Mouse (Mus musculus) cerebellum, adult 8-10 months (tissue): ENCODE results near the gene Plau.

ENCODE experiments used
- DNase-seq: peaks from one replicate; pipeline ENCODE4 v3.0.0; 2022

Plau gene

DNA sequence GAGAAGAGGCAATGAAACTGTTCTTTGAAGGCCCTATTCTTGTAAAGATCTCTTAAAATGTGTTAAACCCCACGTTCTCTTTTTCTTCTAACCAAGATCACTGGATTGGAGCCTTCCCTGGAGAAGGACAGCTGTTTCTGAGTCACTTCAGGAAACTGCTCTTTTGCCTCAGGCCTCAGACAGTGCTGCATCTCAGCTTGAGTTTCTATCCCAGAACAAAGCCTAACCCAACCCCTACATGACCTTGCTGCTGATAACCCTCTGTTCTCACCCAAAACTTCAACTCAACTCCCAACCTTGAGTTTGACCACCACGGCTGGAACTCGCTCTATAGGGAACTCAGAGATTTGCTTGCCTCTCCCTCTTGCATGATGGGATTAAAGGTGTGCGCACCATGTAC lies 27.1 kb upstream of the Plau start:
- no peak for DNase-seq

DNA sequence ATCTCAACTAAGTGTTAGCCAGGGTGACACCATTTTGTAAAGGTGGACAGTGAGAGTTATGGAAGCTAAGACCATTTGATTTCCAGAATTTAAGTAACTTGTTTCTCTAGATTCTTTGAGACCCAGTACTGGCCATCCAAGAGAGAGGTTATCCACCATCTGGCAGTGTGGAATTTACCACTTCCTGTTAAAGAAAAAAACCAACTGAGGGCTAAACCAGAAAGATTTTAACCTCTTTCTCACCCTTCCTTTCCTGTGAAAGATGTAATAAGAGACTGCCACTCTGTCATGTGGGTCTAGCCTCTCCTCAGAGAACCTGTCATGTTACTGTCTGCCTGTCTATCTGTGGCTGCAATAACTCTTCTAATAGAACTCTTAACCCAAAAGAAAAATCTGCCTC lies 26.6 kb upstream of the Plau start:
- no peak for DNase-seq

DNA sequence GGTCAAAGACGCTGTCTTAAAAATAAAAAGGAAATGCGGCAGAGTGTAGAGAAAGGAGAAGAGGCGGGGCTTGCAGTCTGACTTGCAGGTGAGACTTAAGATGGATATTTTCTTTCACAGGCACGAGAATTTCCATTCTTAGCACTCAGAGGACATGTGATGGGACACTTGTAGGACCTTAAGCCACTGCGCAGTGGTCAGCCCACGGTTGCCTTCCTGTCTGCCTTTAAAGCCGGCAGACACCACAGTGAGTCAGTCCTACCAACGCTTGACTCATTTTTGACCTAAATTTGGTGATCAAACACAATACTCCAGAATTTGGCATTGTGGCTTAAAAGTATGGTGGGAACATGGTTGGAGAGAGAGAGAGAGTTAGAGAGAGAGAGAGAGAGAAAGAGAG lies 25.2 kb upstream of the Plau start:
- no peak for DNase-seq

DNA sequence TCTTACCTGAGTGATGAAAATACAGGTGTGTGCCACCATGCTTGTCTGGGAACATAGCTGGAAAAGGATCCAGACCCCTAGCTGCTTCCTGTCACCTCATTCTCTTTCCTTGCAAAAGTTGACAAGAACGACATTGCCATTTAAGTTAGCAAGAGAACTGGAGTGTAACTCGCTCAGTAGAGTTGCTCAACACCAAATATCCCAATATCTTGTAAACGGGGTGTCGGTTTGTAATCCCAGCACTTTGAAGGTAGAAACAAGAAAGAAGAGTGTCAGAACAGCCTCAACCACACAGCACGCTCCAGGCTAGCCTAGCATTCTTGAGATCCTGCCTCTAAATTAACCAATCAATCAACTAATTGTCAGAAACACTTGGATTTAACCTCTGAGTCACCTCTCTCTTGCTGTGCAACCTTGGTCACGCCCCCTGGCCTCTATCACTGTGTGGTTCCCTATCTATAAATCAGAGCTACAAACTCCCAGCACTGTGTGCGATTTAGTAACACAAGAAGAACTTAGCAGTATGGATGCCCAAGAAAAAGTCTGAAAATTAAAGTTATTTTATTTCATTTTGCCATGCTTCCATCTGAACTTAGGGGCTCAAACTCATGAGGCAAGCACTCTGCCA lies 24.6 kb upstream of the Plau start:
- DNase-seq = no peak

DNA sequence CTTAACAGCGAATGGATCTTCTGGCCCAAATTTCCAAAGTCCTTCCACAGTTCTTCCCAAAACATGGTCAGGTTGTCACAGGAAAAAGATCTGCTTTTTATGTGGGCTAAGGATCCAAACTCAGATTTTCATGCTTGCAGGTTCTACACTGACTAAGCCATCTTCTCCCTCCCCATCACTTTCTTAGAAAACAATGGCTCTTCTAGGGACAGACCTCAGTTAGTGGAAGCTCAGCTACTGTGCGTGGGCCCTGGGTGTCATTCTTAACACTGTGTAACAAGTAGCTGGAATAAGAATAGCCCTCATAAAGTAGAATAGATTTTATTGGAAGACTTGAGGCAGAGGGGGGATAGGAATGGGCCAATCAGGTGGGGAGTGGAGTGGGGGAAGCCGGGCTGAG lies 21.0 kb upstream of the Plau start:
- DNase-seq = no peak

DNA sequence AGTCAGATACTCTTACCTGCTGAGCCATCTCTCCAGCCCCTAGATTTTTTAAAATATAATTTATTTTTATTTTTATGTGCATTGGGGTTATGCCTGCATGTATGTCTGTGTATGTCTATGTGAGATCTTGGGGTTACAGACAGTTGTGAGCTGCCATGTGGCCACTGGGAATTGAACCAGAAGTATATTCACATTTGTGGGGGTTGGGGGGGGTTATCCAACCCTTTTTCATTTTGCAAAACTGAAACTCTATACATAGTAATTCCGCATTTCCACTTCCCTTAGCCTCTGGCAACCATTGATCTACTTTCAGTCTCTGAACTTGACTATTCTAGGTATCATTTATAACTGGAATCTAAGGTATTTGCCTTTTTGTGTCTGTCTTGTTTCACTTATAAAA lies 11.9 kb upstream of the Plau start:
- DNase-seq = no peak

DNA sequence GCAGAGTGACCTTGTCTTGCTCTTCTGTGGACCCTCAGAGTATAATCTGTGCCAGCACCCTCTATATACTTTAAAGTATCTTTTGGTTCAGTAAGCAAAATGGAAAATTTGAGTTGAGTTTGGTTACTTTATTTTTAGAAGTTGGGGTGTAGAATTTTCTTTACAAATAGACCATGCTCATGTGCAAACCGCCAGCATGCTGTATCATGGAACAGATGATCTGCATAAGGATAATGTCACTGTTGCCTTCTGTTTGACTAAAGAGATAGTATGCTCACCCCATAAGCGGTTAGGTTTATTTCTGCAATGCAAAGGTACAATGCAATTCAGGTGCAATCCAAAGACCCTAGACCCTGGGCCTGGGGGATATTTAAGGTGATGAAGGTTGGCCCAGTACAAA lies 10.9 kb upstream of the Plau start:
- DNase-seq = no peak

DNA sequence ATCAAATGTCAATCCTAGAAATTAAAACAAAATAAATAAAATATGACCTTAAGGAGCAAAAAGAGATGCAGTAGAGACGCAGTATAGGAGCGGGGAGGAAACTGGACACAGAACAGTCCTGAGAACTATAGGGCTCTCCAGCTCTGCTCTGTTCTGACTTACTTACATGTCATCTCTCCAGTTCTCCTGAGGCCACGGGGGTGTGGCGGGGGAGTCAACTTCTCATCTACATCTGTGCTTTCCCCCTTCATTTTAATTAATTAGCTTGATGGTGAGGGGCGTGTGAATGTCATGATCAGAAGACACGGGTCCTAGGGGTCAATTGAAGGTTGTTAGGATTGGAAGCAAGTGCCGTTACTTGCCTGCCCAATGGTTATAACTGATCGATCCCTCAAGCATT lies 9.4 kb upstream of the Plau start:
- DNase-seq = no peak

DNA sequence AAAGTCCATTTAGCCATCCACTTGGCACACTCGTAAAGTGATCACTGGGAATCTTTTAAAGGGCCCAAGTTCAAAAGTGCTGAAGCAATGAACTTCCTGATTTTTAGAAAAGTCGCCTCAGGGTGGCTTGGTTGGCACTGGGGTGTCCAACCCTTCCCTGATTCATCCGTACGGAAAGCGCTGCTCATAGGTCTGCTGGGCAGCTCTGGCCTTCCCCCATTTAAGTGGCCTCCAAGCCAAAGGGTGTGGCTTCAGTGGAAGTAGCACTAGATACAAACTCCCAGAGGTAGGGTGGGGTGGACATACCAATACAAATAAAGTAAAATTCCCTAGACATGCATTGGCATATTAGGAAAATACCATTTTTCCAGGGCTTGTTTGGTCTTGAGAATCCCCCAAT lies 9.0 kb upstream of the Plau start:
- DNase-seq = no peak

DNA sequence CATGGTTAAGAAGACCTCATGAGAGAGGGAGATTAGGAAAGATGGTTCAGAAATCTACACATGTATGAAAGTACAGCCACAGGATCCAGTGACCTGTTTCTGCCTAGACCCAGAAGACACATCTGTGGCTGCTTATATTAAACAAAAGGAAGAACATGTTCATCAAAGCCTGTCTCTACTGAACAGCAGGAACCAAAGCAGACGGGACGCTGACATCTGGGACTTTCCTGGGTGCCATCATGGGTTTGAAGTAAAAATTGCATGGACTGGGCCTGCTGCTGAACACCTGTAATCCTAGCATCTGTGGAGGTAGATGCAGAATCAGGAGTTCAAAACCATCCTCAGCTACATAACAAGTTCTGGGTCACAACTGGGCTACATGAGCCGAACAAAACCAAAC lies 7.9 kb upstream of the Plau start:
- DNase-seq = no peak

DNA sequence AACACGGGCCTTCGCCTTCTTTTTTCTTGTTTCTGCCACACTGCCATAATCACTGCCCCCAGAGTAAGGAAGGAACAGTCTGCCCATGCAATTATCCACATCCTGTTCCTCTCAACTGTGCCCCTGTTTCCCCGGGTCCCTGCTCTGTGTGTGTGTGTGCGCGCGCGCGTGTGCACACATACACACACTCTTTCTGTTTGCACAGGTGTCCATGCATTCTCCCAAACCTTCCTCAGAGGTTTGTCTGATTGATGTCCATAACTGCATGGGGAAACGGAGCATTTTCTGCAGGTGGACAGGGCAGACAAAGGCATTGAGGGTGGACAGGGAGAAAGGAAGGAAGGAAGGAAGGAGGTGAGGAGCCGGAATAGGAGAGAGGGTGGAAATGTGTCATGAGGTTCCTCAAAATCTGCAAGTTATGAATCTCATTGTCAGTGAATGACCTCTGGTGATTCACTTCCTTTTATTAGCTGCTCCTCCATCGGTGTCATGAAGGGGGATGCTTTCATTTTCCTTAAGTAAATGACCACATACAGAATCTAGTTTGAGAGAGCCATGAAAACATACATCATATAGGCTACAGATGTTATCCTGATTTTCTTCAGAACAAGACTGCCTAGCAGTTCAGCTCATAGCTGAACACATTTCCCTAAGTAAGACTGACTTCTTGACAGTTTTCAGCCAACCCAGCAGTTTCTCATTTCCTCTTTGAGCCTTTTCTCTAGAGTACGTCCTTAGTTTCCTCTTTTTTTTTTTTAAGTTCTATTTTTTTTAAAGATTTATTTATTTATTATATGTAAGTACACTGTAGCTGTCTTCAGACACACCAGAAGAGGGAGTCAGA lies 6.7 kb upstream of the Plau start:
- DNase-seq = no peak

DNA sequence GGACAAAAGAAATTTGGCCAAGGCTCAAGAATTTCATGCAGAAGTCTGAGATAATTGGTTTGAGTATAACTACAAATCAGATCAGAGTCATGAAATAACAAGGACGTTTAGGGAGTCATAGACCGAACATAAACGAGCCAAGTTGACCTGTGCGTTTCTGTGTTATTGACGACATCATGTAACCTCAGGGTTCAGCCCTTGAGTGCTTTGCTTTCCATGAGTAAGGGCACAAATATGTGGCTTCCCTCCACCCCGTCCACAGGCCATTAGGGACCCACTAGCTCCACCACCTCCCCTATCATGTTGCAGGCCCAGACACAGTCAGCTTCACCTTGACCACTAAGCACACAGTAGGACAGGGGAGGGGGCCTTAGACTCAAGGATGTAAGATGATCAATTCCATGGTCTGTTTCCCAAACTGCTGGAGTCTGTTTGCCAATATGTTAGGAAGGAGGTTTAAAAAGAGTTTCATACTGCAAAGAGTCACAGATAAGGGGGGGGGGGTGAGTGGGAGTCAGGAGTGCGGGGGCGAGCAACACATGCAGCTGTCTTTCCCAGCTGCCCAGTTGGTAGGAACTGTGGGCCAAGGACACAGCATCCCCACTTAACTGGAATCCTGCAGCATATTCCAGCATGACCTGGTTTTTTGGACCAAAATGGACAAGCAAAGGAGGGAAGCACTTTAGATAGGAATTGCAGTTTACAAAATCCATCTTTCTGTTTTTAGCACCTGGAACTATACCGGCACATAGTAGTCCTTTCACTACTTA lies 5.1 kb upstream of the Plau start:
- no peak for DNase-seq

DNA sequence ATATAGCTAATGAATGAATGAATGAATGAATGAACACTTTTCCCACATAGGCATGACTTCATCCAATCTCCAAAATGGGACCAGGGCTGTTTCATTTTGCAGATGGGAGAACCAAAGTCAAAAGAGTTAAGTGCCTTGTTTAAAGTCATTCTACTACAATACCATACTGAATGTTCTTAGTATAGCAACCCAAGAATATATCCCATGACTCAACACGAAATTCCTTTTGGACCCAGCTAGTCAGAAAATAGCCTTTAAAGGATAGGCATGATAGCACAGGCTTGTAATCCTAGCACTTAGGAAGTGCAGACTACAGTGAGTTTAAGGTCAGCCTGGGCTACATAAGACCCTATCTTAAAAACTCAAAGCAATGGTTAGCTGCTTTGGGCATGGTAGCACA lies 4.5 kb upstream of the Plau start:
- DNase-seq = no peak

DNA sequence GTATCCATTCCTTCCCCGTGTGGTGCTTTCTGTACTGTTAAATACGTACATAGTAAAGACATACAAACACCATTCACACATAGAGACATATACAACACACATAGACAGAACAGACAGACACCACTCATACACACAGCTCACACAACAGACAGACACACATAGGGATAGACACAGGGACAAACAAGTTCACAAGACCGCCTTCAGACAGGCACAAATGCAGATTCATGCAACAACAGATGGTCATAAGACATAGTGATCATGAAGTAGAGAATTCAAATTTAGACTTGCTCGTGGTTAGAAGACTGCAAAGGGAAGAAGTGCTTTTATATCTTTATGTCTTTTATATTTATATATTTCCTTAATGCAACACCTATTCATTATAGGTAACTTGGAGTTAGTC lies 2.9 kb upstream of the Plau start:
- DNase-seq = no peak

DNA sequence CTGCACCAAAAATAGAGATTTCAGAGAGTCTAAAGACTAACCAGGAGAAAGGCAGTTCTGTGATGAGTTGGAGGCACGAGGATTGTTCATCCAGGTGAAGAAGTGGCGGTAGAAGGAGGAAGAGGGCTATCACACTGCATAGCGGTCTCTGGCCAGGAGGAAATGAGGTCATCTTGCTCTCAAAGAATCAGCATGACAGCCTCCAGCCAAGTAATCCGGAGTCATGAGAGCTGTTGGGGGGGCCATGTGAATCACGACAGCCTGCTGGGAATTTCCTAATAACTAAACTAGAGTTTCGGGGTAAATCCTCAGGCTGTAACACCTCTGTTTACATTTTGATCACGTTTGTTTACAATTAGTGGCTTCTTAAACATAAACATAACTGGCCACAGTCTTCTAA lies 2.3 kb upstream of the Plau start:
- no peak for DNase-seq

DNA sequence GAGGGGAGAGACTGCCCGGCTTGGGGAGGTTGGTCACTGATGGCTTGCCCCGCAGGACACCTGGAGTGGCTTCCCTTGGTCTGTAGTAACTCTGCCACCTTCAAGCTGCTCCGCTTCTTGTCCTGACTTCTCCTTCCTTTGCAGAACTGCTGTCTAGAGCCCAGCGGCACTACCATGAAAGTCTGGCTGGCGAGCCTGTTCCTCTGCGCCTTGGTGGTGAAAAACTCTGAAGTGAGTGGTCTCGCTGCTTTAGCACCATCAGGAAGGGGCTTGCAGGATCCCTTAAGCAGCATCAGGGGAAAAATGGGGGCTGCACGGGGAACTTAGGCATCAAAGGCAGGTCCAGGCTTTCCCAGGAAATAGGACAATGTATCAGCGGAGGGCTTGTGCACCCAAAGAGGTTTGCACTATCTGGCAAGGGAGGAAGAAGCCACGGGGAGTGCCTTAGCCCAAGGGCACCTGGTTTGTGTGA lies 481 bp downstream of the Plau start:
- no peak for DNase-seq

DNA sequence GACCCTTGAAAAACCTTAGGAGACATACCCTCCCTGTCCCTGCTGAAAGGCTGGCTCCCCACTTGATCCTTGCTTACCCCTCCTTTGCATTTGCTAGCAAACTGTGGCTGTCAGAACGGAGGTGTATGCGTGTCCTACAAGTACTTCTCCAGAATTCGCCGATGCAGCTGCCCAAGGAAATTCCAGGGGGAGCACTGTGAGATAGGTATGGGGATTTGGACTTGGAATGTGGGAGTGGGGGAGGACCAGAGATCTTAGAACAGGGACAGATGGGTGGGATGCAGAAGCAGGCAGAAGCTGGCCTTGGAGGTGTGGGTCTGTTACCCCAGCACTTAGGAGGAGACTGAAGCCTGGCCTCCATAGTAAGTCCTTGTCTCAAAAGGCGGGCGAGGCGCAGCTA lies 1.2 kb downstream of the Plau start:
- DNase-seq = no peak

DNA sequence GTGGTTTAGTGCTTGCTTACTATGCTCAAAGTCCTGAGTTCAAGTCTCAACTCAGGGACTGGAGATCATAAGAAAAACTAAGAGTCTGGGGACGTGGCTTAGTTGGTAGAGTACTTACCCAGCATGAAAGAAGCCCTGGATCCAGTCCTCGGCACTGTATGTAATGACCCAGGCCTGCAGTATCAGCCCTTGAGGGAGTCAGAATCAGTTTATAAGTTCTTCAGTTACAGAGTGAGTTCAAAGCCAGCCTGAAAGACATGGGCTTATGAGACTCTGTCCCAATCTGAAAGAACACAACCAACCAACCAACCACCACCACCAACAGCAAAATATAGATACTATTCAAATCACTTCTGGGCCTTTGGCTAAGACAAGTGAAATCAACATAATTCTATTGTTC lies 5.1 kb downstream of the Plau start:
- DNase-seq = no peak

DNA sequence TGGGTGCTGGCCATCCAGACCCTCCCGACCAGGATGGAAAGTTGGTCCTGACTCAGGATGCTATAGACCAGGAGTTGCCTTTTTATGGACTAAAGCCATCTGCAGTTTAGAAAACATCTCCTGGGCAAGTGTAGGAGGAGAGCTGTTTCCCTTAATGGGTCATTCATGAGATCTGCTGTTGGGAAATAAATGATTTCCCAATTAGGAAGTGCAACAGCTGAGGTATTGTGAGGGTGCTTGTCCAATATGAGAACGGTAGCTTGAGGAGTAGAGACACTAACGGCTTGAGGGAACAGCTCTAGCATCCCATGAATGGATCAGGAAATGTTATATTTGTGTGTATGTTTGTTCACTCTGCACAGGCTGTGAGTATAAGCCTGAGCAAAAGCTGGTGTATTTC lies 6.2 kb downstream of the Plau start:
- no peak for DNase-seq

DNA sequence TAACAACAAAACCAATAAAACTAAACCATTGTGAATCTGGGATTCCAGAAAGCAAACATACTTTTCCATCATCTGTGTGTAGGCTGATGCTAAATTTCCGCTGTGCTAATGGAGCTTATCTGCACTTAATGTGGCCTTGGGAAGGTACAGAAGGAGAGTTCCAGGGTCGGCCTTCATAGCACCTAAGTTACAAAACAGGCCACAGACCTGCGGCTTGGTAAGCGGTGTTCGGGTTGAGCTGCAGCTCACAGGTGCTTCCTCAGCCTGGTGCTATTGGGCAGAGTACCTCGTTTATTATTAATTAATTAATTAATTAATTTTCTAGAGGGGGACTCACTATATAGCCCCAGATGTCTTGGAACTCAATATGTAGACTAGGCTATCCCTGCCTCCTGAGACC lies 7.7 kb downstream of the Plau start:
- DNase-seq = no peak

DNA sequence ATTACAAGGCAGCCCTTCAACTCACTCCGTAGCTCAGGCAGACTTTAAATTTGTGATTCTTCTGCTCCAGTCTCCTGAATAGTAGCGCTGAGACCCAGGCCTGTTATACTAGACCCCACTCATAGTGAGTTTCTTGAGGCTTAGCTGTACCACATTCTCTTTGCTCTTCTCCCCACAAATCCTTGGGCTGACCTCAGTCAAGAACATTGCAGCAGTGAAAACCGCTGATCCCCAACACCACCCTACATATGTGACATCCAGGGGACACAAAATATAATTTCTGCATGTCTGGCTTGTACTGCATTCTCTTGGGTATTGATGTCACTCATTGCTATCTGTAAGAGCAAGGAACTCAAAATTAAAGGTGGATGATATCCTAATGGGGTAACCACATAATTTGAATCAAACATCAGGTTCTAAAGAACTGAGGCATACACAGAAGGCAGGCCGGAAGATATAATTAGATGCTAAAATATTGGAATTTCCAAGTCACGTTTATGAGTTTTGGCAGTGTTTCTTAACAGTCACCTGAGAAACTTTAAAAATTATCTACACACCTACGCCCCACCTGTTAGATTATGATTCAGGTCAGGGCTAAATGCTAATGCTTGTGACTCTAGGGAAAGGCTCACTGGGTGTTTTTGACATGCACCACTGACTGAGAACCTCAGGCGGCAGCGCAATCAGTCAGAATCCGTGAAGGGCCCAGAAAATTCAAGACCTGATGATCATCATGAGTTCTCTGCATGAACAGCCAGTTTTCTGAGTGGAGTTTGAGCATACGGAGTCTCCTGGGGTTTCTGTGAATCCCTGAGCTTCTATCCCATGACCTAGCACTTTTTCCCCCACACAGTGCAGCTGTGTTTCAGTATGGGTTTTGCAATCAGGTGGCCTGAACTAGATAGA lies 8.5 kb downstream of the Plau start:
- DNase-seq = no peak

DNA sequence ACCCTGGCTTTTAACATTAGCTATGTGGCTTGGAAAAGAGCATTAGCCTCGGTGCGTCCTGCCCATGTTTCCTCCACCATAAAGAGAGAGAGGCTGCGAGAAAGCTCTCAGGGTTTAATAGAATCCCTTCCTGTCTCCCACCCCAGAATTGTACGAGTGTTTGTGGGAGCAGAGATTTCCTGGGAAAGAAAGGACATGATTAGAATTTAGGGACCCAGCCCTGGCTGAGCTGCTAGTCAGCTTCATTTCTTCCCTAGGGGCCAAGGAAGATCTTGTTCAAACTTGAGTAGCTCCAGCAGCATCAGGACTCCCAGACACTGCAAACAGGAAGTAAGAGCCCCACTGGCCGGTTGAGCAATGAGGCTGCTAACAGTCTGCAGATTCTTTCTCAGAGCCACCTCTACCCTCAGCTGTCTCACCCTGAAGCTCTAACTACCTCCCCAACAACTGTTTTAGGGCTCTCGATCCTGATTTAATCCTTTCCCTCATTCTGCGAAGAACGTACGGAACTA lies 9.2 kb downstream of the Plau start:
- DNase-seq = no peak

DNA sequence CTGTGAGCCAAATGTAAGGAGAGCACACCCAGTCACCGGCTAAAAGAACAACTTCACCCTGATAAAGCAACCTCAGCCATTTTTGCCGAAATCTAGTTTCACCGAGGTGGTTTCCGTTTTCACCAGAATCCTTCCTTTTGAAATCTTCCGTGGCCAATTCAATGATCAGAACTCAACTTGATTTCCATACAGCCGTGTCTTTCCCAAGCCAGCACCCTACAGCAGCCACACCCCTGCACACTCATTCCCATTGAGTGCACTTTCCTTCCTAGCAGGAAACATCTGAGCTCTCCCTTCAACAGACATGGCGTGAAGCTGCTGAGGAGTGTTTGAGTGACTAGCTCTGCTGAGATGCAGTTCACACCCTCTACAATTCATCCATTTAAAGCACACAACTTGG lies 9.8 kb downstream of the Plau start:
- no peak for DNase-seq
